Mouse (Mus musculus): ENCODE data around the gene Gm20547. TPM values are rescaled to one million over a fixed set of nuclear protein-coding genes. Genes with fewer than 3 reads are reported as not detected.

Gm20547 gene
- polyA plus RNA-seq, 1 experiment from 2014 or later, result not detected

- DNase-seq (ENCODE audit: low read depth, low spot score) (no peak), ATAC-seq (peak; percentile 31)
- CTCF ChIA-PET, result interaction anchor here (1.9 kb wide), 1 partner anchor 30 kb away, joined by 6 read pairs; no protein-coding TSS in a partner anchor
- POLR2A ChIA-PET, result interaction anchor here (0.6 kb wide), 1 partner anchor 17 kb away, joined by 4 read pairs; no protein-coding TSS in a partner anchor
- TF ChIP-seq CTCF (IDR thresholded peaks at IDR 0.05), result no peak
- no peaks in the 10 kb centered on the region for H3K27me3 ChIP-seq
- in situ Hi-C loops (cut with MboI; ENCODE audit: low pct_unique_long_range_greater_than_20kb), result no loop called here
Measured at GRCm38 (mm10) chr17:34885615-34886014, 3.8 kb upstream of the Gm20547 start.

- CTCF ChIA-PET, result interaction anchor here (1.9 kb wide), 1 partner anchor 29 kb away, joined by 6 read pairs; no protein-coding TSS in a partner anchor
- ATAC-seq (no peak), DNase-seq (ENCODE audit: low read depth, low spot score) (no peak)
- in situ Hi-C loops (cut with MboI; ENCODE audit: low pct_unique_long_range_greater_than_20kb), result no loop called here
- no peaks in the 10 kb centered on the region for H3K27me3 ChIP-seq
- POLR2A ChIA-PET, result interaction anchor here (1.0 kb wide), 1 partner anchor 9 kb away, joined by 4 read pairs; no protein-coding TSS in a partner anchor
- no peak for TF ChIP-seq CTCF (IDR thresholded peaks at IDR 0.05)
Measured at GRCm38 (mm10) chr17:34884704-34885103, 2.9 kb upstream of the Gm20547 start.

GRCm38 (mm10) chr17:34883332-34883731 lies 1.5 kb upstream of the Gm20547 start:
- ATAC-seq (peak; percentile 49), DNase-seq (ENCODE audit: low read depth, low spot score) (no peak)
- no peaks in the 10 kb centered on the region for H3K27me3 ChIP-seq
- ChIA-PET POLR2A (no interaction called here), CTCF (interaction anchor here (0.9 to 2.2 kb wide), 3 partner anchors 27 to 41 kb away, joined by 3 to 5 read pairs (median 4); no protein-coding TSS in a partner anchor)
- in situ Hi-C loops (cut with MboI; ENCODE audit: low pct_unique_long_range_greater_than_20kb), result no loop called here
- no peak for TF ChIP-seq CTCF (IDR thresholded peaks at IDR 0.05)

- ATAC-seq (no peak), DNase-seq (ENCODE audit: low read depth, low spot score) (no peak)
- in situ Hi-C loops (cut with MboI; ENCODE audit: low pct_unique_long_range_greater_than_20kb), result no loop called here
- ChIA-PET CTCF (interaction anchor here (1.2 kb wide), 1 partner anchor 9 kb away, joined by 3 read pairs; no protein-coding TSS in a partner anchor), POLR2A (interaction anchor here (0.7 to 1.1 kb wide), 3 partner anchors 11 to 157 kb away, joined by 3 to 4 read pairs (median 4); no protein-coding TSS in a partner anchor)
- no peaks in the 10 kb centered on the region for H3K27me3 ChIP-seq
- no peak for TF ChIP-seq CTCF (IDR thresholded peaks at IDR 0.05)
Measured at GRCm38 (mm10) chr17:34881166-34881565, 676 bp downstream of the Gm20547 start.

GRCm38 (mm10) chr17:34879336-34879879 lies 2.4 kb downstream of the Gm20547 start, which contains the start of gene Zbtb12:
Gene Zbtb12 (plus strand): TSS chr17:34879483.
- POLR2A ChIA-PET, result interaction anchor here (0.7 kb wide), 1 partner anchor 18 kb away, joined by 3 read pairs; no protein-coding TSS in a partner anchor
- DNase-seq (ENCODE audit: low read depth, low spot score), result no peak
- CTCF ChIA-PET, result interaction anchor here (1.4 to 2.5 kb wide), 2 partner anchors 13 to 23 kb away, joined by 3 to 15 read pairs; no protein-coding TSS in a partner anchor
- ATAC-seq, result no peak
- TF ChIP-seq CTCF (IDR thresholded peaks at IDR 0.05), result no peak
- in situ Hi-C loops (cut with MboI; ENCODE audit: low pct_unique_long_range_greater_than_20kb), result no loop called here
- no peaks in the 10 kb centered on the region for H3K27me3 ChIP-seq

- no peak for ATAC-seq
- POLR2A ChIA-PET, result no interaction called here
- in situ Hi-C loops (cut with MboI; ENCODE audit: low pct_unique_long_range_greater_than_20kb), result no loop called here
Measured at GRCm38 (mm10) chr17:34874321-34874720, 7.5 kb downstream of the Gm20547 start.

GRCm38 (mm10) chr17:34865981-34866380 lies 15.9 kb downstream of the Gm20547 start:
- H3K27me3 ChIP-seq, result no peaks in the 10 kb centered on the region
- no peak for ATAC-seq
- no peak for DNase-seq (ENCODE audit: low read depth, low spot score)
- POLR2A ChIA-PET, result no interaction called here
- CTCF ChIA-PET, result interaction anchor here (1.0 kb wide), 1 partner anchor 14 kb away, joined by 3 read pairs; the partner anchor contains the start of gene Zbtb12
- in situ Hi-C loops (cut with MboI; ENCODE audit: low pct_unique_long_range_greater_than_20kb), result no loop called here
- no peak for TF ChIP-seq CTCF (IDR thresholded peaks at IDR 0.05)

More at GRCm38 (mm10) chr17:34874321-34874720, 7.5 kb downstream of the Gm20547 start:
- no peaks in the 10 kb centered on the region for H3K27me3 ChIP-seq
- CTCF ChIA-PET, result no interaction called here
- no peak for DNase-seq (ENCODE audit: low read depth, low spot score)
- TF ChIP-seq CTCF (IDR thresholded peaks at IDR 0.05), result no peak

- ATAC-seq, result no peak
- ChIA-PET CTCF (no interaction called here), POLR2A (no interaction called here)
- no peaks in the 10 kb centered on the region for H3K27me3 ChIP-seq
- in situ Hi-C loops (cut with MboI; ENCODE audit: low pct_unique_long_range_greater_than_20kb), result loop anchor here (5.0 kb wide), 1 partner anchor 80 kb away; no protein-coding TSS in a partner anchor
- TF ChIP-seq CTCF (IDR thresholded peaks at IDR 0.05), result no peak
- no peak for DNase-seq (ENCODE audit: low read depth, low spot score)
Measured at GRCm38 (mm10) chr17:34862416-34863081, 19.3 kb downstream of the Gm20547 start, which contains the start of gene Cfb. Gene Cfb (minus strand): TSS chr17:34862518.

- DNase-seq (ENCODE audit: low read depth, low spot score), result no peak
- no peak for ATAC-seq
- POLR2A ChIA-PET, result no interaction called here
- CTCF ChIA-PET, result no interaction called here
- no peak for TF ChIP-seq CTCF (IDR thresholded peaks at IDR 0.05)
- in situ Hi-C loops (cut with MboI; ENCODE audit: low pct_unique_long_range_greater_than_20kb), result loop anchor here (5.0 kb wide), 1 partner anchor 80 kb away; no protein-coding TSS in a partner anchor
- H3K27me3 ChIP-seq, result no peaks in the 10 kb centered on the region
Measured at GRCm38 (mm10) chr17:34861704-34862415, 20.0 kb downstream of the Gm20547 start.

GRCm38 (mm10) chr17:34860514-34860913 lies 21.3 kb downstream of the Gm20547 start:
- CTCF ChIA-PET, result no interaction called here
- ATAC-seq (no peak), DNase-seq (ENCODE audit: low read depth, low spot score) (no peak)
- TF ChIP-seq CTCF (IDR thresholded peaks at IDR 0.05), result no peak
- H3K27me3 ChIP-seq, result no peaks in the 10 kb centered on the region
- in situ Hi-C loops (cut with MboI; ENCODE audit: low pct_unique_long_range_greater_than_20kb), result loop anchor here (5.0 kb wide), 1 partner anchor 82 kb away; no protein-coding TSS in a partner anchor
- POLR2A ChIA-PET, result interaction anchor here (0.6 kb wide), 1 partner anchor 19 kb away, joined by 3 read pairs; the partner anchor contains the start of gene Zbtb12
